Mouse (Mus musculus) spleen, adult 2 months (tissue): ENCODE results near the gene 1700067K01Rik. TPM values are rescaled to one million over a fixed set of nuclear protein-coding genes. Genes with fewer than 3 reads are reported as not detected.

Experiments
- DNase-seq, 2 experiments: peaks; one replicate each; pipeline versions ENCODE4 v3.0.0 to v3.0.0-alpha.2; 2012 to 2021; ENCODE audit warnings: low spot score in 2 of 2, low read depth in 1 of 2
- H3K27ac ChIP-seq: fragments of 200-500 bp; 2 replicates; pipeline ENCODE4 v1.5.1; 2012; ENCODE audit warnings: low read length, inconsistent platforms; ENCODE audit not compliant: insufficient read depth
- H3K27me3 ChIP-seq: fragments of 200-500 bp; 2 replicates; pipeline ENCODE4 v1.6.1; 2012; ENCODE audit warnings: mild to moderate bottlenecking, moderate library complexity, low read length, inconsistent platforms; ENCODE audit not compliant: control insufficient read depth, insufficient read depth
- H3K36me3 ChIP-seq: fragments of 200-500 bp; 2 replicates; pipeline ENCODE4 v1.6.1; 2012; ENCODE audit warnings: mild to moderate bottlenecking, low read length, inconsistent platforms; ENCODE audit not compliant: control insufficient read depth, insufficient read depth
- H3K4me1 ChIP-seq: fragments of 200-500 bp; 2 replicates; pipeline ENCODE4 v1.6.1; 2011; ENCODE audit warnings: inconsistent platforms; ENCODE audit not compliant: control insufficient read depth, insufficient read depth, insufficient read length
- H3K4me3 ChIP-seq: fragments of 200-500 bp; 2 replicates; pipeline ENCODE4 v1.5.1; 2011; ENCODE audit warnings: mild to moderate bottlenecking, inconsistent platforms; ENCODE audit not compliant: insufficient read depth, insufficient read length; ENCODE audit errors: extremely low read depth
- CTCF ChIP-seq: fragments of 200-500 bp; IDR thresholded peaks from 2 replicates; pipeline ENCODE4 v1.5.1; 2011; ENCODE audit warnings: mild to moderate bottlenecking, inconsistent platforms; ENCODE audit not compliant: insufficient read depth, insufficient read length, insufficient replicate concordance; ENCODE audit errors: extremely low read depth
- POLR2A ChIP-seq: fragments of 200-500 bp; IDR thresholded peaks from 2 replicates; pipeline ENCODE4 v1.6.1; 2011; ENCODE audit warnings: low read depth, low read length, inconsistent platforms
- WGBS: fragments of 180-500 bp; shearing (Covaris S2); methylation state at CpG from one replicate; pipeline ENCODE4 v1.1.7; 2018; 5-methylcytosine and 5-hydroxymethylcytosine counted together
- polyA plus RNA-seq: library from polyadenylated mRNA; depleted of rRNA; stranded (reverse); fragments of >200 nt; gene quantifications from 2 replicates; pipeline ENCODE4 v1.2.3, GENCODE M21; 2012

1700067K01Rik gene
- polyA plus RNA-seq, 1 experiment: 0.46 TPM

- H3K27ac ChIP-seq: no peak overlapping the region
- 73% methylated on average over 4 of the region's 4 CpGs for WGBS
- H3K4me1 ChIP-seq: peaks cover 15% of the 10 kb centered on the region; the same call in 1 of the 2 replicates
- H3K27me3 ChIP-seq: no peaks in the 10 kb centered on the region
- no peak overlapping the region for H3K4me3 ChIP-seq
- DNase-seq: peak in 1 of 2 experiments; percentile 51
- H3K36me3 ChIP-seq: peaks cover 4% of the 10 kb centered on the region
- peak; percentile 48; the same call in 1 of the 2 replicates for TF ChIP-seq CTCF
- TF ChIP-seq POLR2A: no peak
Observed at GRCm38 (mm10) chr8:83976101-83976630, 25.1 kb upstream of the 1700067K01Rik start.

GRCm38 (mm10) chr8:83976779-83977350, 24.4 kb upstream of the 1700067K01Rik start:
- peaks cover 15% of the 10 kb centered on the region; the same call in 1 of the 2 replicates for H3K4me1 ChIP-seq
- H3K27me3 ChIP-seq: no peaks in the 10 kb centered on the region
- H3K27ac ChIP-seq: no peak overlapping the region
- no peak for DNase-seq
- H3K4me3 ChIP-seq: no peak overlapping the region
- WGBS: 91% methylated on average over 5 of the region's 5 CpGs
- peaks cover 9% of the 10 kb centered on the region for H3K36me3 ChIP-seq
- TF ChIP-seq CTCF (no peak; the same call in 1 of the 2 replicates), POLR2A (no peak)

DNA sequence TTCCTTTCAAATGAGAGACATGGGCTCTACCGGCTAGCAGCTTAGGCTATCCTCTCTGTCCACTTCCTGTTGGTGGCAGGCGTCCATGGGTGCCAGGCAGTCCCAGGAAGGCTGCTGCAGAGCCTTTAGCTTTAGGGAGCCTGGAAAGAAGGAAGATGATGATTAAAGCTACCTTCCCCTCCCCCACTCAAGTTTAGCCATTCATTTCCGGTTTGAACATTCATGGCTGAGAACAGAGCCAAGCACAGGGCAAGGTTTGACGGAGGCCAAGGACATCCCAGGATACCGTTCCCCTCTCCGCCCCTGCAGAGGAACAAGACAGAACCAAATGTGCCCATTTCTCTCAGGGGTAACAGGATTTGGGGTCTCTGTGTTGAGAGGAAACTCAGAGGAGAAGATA, 23.7 kb upstream of the 1700067K01Rik start:
- H3K27ac ChIP-seq: no peak overlapping the region
- DNase-seq: no peak
- no peaks in the 10 kb centered on the region for H3K27me3 ChIP-seq
- H3K4me1 ChIP-seq: peaks cover 13% of the 10 kb centered on the region; the same call in 1 of the 2 replicates
- WGBS: 59% methylated on average over 6 of the region's 6 CpGs
- H3K4me3 ChIP-seq: no peak overlapping the region
- peaks cover 9% of the 10 kb centered on the region for H3K36me3 ChIP-seq
- TF ChIP-seq POLR2A (no peak), CTCF (no peak)

GRCm38 (mm10) chr8:83978200-83978599, 23.1 kb upstream of the 1700067K01Rik start:
- H3K4me3 ChIP-seq: no peak overlapping the region
- H3K4me1 ChIP-seq: peaks cover 13% of the 10 kb centered on the region; the same call in 1 of the 2 replicates
- TF ChIP-seq CTCF (no peak), POLR2A (no peak)
- DNase-seq: no peak
- 85% methylated on average over 9 of the region's 9 CpGs for WGBS
- H3K27me3 ChIP-seq: no peaks in the 10 kb centered on the region
- peaks cover 9% of the 10 kb centered on the region for H3K36me3 ChIP-seq
- H3K27ac ChIP-seq: no peak overlapping the region; the same call in 1 of the 2 replicates

- H3K36me3 ChIP-seq: peaks cover 9% of the 10 kb centered on the region
- no peaks in the 10 kb centered on the region for H3K27me3 ChIP-seq
- no peak for DNase-seq
- no peak overlapping the region for H3K4me3 ChIP-seq
- H3K4me1 ChIP-seq: peaks cover 7% of the 10 kb centered on the region; the same call in 1 of the 2 replicates
- no peak overlapping the region for H3K27ac ChIP-seq
- TF ChIP-seq POLR2A (no peak), CTCF (no peak)
- 85% methylated on average over 1 of the region's 1 CpGs for WGBS
Observed at GRCm38 (mm10) chr8:83980250-83980649, 21.1 kb upstream of the 1700067K01Rik start.

DNA sequence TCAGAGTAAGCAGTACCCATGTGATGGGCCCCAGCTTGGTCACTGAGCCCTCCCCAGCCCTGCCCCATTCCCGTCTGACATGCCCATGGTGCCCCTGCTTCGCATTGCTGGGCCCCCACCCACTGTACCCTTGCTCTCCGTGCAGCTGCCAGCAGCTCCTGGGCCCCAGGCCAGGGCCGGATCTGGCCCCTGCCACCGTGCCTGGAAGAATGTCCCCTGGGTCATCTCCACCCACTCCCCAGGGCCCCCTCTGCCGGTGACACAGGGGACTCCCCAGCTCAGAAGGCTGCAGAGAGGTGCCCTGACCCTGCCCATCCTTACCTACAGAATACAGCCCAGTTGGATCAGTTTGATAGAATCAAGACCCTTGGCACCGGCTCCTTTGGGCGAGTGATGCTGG, 20.5 kb upstream of the 1700067K01Rik start:
- Histone ChIP-seq H3K27me3 (no peaks in the 10 kb centered on the region), H3K4me1 (peaks cover 7% of the 10 kb centered on the region; the same call in 1 of the 2 replicates), H3K27ac (no peak overlapping the region), H3K4me3 (no peak overlapping the region), H3K36me3 (peaks cover 12% of the 10 kb centered on the region)
- 91% methylated on average over 8 of the region's 8 CpGs for WGBS
- DNase-seq: no peak
- no peak for TF ChIP-seq CTCF
- no peak for TF ChIP-seq POLR2A

DNA sequence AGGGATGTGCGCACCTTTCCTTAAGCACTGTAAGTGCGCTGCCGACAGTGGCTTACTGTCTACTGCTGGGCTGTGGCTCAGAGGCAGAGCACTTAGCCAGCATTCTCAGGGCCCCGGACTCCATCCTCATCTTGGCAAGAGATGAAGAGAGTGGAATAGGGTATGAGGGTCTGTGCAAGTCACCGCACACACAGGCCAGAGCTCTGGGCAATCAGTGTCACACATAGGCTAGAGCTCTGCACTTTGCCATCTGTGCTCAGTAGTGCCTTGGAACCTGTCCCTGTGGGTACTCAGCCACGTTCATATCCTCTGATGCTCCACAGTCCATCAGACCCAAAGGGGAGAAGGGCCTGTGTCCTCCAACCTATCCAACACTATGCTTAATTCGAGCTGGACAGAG, 19.8 kb upstream of the 1700067K01Rik start:
- no peak for TF ChIP-seq POLR2A
- no peak for TF ChIP-seq CTCF
- Histone ChIP-seq H3K27me3 (no peaks in the 10 kb centered on the region), H3K27ac (no peak overlapping the region), H3K36me3 (peaks cover 18% of the 10 kb centered on the region), H3K4me1 (peaks cover 7% of the 10 kb centered on the region; the same call in 1 of the 2 replicates), H3K4me3 (no peak overlapping the region)
- WGBS: 96% methylated on average over 7 of the region's 7 CpGs
- no peak for DNase-seq
